Mouse (Mus musculus) testis, adult 2 months (tissue): ENCODE data around the gene P2ry14. TPM values are rescaled to one million over a fixed set of nuclear protein-coding genes. Genes with fewer than 3 reads are reported as not detected.

Experiments used
- H3K27ac ChIP-seq: fragments of 200-500 bp; 2 replicates; pipeline ENCODE4 v1.5.1; 2012; ENCODE audit warnings: low read depth, low read length; ENCODE audit not compliant: control insufficient read depth, insufficient read depth
- H3K27me3 ChIP-seq: fragments of 200-500 bp; 2 replicates; pipeline ENCODE4 v1.6.1; 2012; ENCODE audit warnings: mild to moderate bottlenecking, low read length, moderate library complexity; ENCODE audit not compliant: control insufficient read depth, insufficient read depth
- H3K36me3 ChIP-seq: fragments of 200-500 bp; 2 replicates; pipeline ENCODE4 v1.6.1; 2012; ENCODE audit warnings: mild to moderate bottlenecking, low read length; ENCODE audit not compliant: control insufficient read depth, insufficient read depth
- H3K4me1 ChIP-seq: fragments of 200-500 bp; 2 replicates; pipeline ENCODE4 v1.6.1; 2012; ENCODE audit warnings: low read length; ENCODE audit not compliant: control insufficient read depth, insufficient read depth
- H3K4me3 ChIP-seq: fragments of 200-500 bp; 2 replicates; pipeline ENCODE4 v1.5.1; 2012; ENCODE audit warnings: low read depth, mild to moderate bottlenecking, low read length, moderate library complexity, mixed read lengths; ENCODE audit not compliant: control insufficient read depth
- CTCF ChIP-seq: fragments of 200-500 bp; IDR thresholded peaks from 2 replicates; pipeline ENCODE4 v1.5.1; 2012; ENCODE audit warnings: low read depth, mild to moderate bottlenecking, inconsistent platforms, low read length, moderate library complexity; ENCODE audit not compliant: control insufficient read depth, insufficient read depth, insufficient replicate concordance
- POLR2A ChIP-seq: fragments of 200-500 bp; IDR thresholded peaks from 2 replicates; pipeline ENCODE4 v1.6.1; 2012; ENCODE audit warnings: low read depth, mild to moderate bottlenecking, inconsistent platforms, low read length, moderate library complexity; ENCODE audit not compliant: control insufficient read depth
- polyA plus RNA-seq: library from polyadenylated mRNA; depleted of rRNA; stranded (reverse); fragments of >200 nt; gene quantifications from 2 replicates; pipeline ENCODE4 v1.2.3, GENCODE M21; 2012; rRNA removed

P2ry14 gene
- 0.42 and 0.67 TPM in 2 replicates for polyA plus RNA-seq

DNA sequence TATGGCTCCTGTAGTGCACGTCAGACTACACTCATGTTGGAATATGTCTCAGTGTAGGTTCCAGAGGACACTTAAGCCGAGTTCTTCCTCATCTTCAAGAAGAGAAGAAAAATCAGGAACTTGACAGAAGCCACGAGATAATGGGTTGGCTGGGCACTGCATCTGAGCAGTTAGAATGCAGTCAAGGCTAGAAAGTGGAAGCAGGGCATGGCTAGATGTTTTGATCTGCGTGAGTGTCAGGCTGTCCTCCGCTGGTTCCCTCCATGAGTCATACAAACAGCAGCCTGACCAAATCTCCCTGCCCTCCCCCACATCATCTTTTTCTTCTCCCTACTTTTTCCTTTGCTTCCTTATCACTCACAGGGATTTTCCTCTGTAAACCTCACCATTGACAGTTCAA is at the start of gene P2ry14:
P2ry14 (minus strand) TSS at position 195 of the 400 bp plus-strand sequence.
- no peak for TF ChIP-seq CTCF
- no peak for TF ChIP-seq POLR2A
- Histone ChIP-seq H3K27ac (no peak within 1 kb of the TSS), H3K27me3 (no peaks in the 10 kb centered on the region), H3K36me3 (no peaks in the 10 kb centered on the region), H3K4me3 (no peak within 1 kb of the TSS), H3K4me1 (no peaks in the 10 kb centered on the region)

- Histone ChIP-seq H3K4me1 (no peaks in the 10 kb centered on the region; the same call in 1 of the 2 replicates), H3K27ac (no peak overlapping the region), H3K4me3 (no peak overlapping the region), H3K36me3 (no peaks in the 10 kb centered on the region), H3K27me3 (no peaks in the 10 kb centered on the region)
- TF ChIP-seq CTCF: no peak
- no peak for TF ChIP-seq POLR2A
These were observed 44.0 kb upstream of the P2ry14 start for GRCm38 (mm10) chr3:59197329-59197948.

GRCm38 (mm10) chr3:59194938-59195337 is 41.5 kb upstream of the P2ry14 start, which contains the start of gene Gpr87:
TSS of gene Gpr87 (minus strand) at chr3:59195104.
- Histone ChIP-seq H3K4me3 (no peak within 1 kb of the TSS), H3K27me3 (no peaks in the 10 kb centered on the region), H3K4me1 (no peaks in the 10 kb centered on the region), H3K36me3 (no peaks in the 10 kb centered on the region), H3K27ac (no peak within 1 kb of the TSS)
- no peak for TF ChIP-seq CTCF
- TF ChIP-seq POLR2A: no peak

DNA sequence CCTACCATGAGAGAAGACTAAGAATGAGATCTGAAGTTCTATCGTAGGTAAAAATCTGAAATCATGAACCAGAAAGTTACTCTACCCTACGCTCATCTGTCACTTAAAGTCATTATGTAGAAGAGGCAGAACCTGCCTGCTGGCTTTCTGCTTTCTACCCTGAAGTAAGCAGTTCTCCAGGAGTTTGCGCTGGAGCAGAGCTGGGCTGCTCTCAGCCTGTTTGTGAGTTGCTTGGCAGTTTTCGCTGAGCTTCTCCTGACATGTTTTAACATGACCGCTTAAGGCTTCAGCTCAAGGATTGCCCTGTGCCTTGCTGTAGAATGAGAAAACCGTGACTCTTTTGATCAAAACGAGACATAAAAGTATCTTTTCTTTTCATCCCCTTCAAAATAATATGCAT is 40.7 kb upstream of the P2ry14 start:
- H3K36me3 ChIP-seq: no peaks in the 10 kb centered on the region
- H3K4me1 ChIP-seq: no peaks in the 10 kb centered on the region
- H3K27me3 ChIP-seq: no peaks in the 10 kb centered on the region
- no peak overlapping the region for H3K27ac ChIP-seq
- H3K4me3 ChIP-seq: no peak overlapping the region
- TF ChIP-seq CTCF (no peak), POLR2A (no peak)

- no peak overlapping the region for H3K4me3 ChIP-seq
- TF ChIP-seq CTCF (no peak), POLR2A (no peak)
- no peaks in the 10 kb centered on the region for H3K36me3 ChIP-seq
- H3K4me1 ChIP-seq: no peaks in the 10 kb centered on the region
- no peaks in the 10 kb centered on the region for H3K27me3 ChIP-seq
- no peak overlapping the region for H3K27ac ChIP-seq
These were observed 38.3 kb upstream of the P2ry14 start for GRCm38 (mm10) chr3:59191674-59192073.

GRCm38 (mm10) chr3:59187336-59187735 is 33.9 kb upstream of the P2ry14 start:
- no peak overlapping the region for H3K27ac ChIP-seq
- no peaks in the 10 kb centered on the region for H3K4me1 ChIP-seq
- peak overlapping the region; percentile 28; the same call in 1 of the 2 replicates for H3K4me3 ChIP-seq
- no peak for TF ChIP-seq CTCF
- no peak for TF ChIP-seq POLR2A
- no peaks in the 10 kb centered on the region for H3K36me3 ChIP-seq
- no peaks in the 10 kb centered on the region for H3K27me3 ChIP-seq

GRCm38 (mm10) chr3:59185662-59186061 is 32.2 kb upstream of the P2ry14 start:
- Histone ChIP-seq H3K36me3 (no peaks in the 10 kb centered on the region), H3K4me1 (no peaks in the 10 kb centered on the region; the same call in 1 of the 2 replicates), H3K4me3 (no peak overlapping the region), H3K27me3 (no peaks in the 10 kb centered on the region), H3K27ac (no peak overlapping the region)
- TF ChIP-seq CTCF: no peak
- TF ChIP-seq POLR2A: no peak
